ENCODE assay signal across 8 mouse cellular contexts in genomic region chr6:136554774-136555522, GRCm38 (mm10). TPM values are rescaled to one million over a fixed set of nuclear protein-coding genes. Genes with fewer than 3 reads are reported as not detected.
DNase-seq lines count a peak whose midpoint lies in the region; ATAC-seq and TF ChIP-seq lines count a peak whose summit lies in the region.

No protein-coding gene starts in this region.

- no peak for TF ChIP-seq CTCF in ES-Bruce4 (IDR thresholded peaks at IDR 0.05; ENCODE audit: low read depth, low read length)
- TF ChIP-seq CTCF in lung, postnatal 0 days (IDR thresholded peaks at IDR 0.05), result no peak
- no peak for TF ChIP-seq CTCF in small intestine, adult 2 months (IDR thresholded peaks at IDR 0.05; ENCODE audit: extremely low read depth, insufficient read length, insufficient replicate concordance, low read depth, low read length)

- H3K27ac ChIP-seq in ES-Bruce4 (ENCODE audit: insufficient read depth, low read length), result peak overlapping the region; percentile 94
- H3K27ac ChIP-seq in embryonic facial prominence, embryonic 10.5 days (replicated peaks), result peak overlapping the region; percentile 81
- H3K27ac ChIP-seq in hindbrain, embryonic 13.5 days, result peak overlapping the region; percentile 83
- peak overlapping the region; percentile 22; the same call in 1 of the 2 replicates for H3K27ac ChIP-seq in lung, postnatal 0 days (ENCODE audit: low read length)
- H3K27ac ChIP-seq in small intestine, adult 2 months (ENCODE audit: insufficient read depth, low read depth, low read length), result peak overlapping the region; percentile 57

- peaks cover 4% of the 10 kb centered on the region for H3K36me3 ChIP-seq in ES-Bruce4 (ENCODE audit: control insufficient read depth, insufficient read depth, low read length, poor library complexity, severe bottlenecking)
- peaks cover 23% of the 10 kb centered on the region for H3K36me3 ChIP-seq in embryonic facial prominence, embryonic 10.5 days (replicated peaks)
- peaks cover 4% of the 10 kb centered on the region for H3K36me3 ChIP-seq in hindbrain, embryonic 13.5 days
- H3K36me3 ChIP-seq in lung, postnatal 0 days (ENCODE audit: insufficient read depth, low read length), result peaks cover 4% of the 10 kb centered on the region; the same call in 1 of the 2 replicates
- H3K36me3 ChIP-seq in small intestine, adult 2 months (ENCODE audit: control insufficient read depth, insufficient read depth, low read length), result peaks cover 14% of the 10 kb centered on the region

- no peak for TF ChIP-seq EP300 in ES-Bruce4 (IDR thresholded peaks at IDR 0.05; ENCODE audit: insufficient read depth, low read depth, low read length)
- no peak for TF ChIP-seq EP300 in lung, postnatal 0 days (IDR thresholded peaks at IDR 0.05)

- 85% methylated on average over 7 of the region's 7 CpGs for WGBS in embryonic facial prominence, embryonic 10.5 days
- WGBS in hindbrain, embryonic 13.5 days, result 82% methylated on average over 7 of the region's 7 CpGs
- 70% methylated on average over 7 of the region's 7 CpGs for WGBS in lung, postnatal 0 days
- WGBS in small intestine, adult 2 months, result 84% methylated on average over 7 of the region's 7 CpGs

- ATAC-seq in hindbrain, embryonic 13.5 days (ENCODE audit: low FRiP score), result no peak
- peak; percentile 57 for ATAC-seq in lung, postnatal 0 days

- no peak overlapping the region for H3K4me2 ChIP-seq in hindbrain, embryonic 13.5 days
- peak overlapping the region; percentile 44 for H3K4me2 ChIP-seq in lung, postnatal 0 days (replicated peaks; ENCODE audit: low read depth, low read length)

- peak; percentile 55 for DNase-seq in adrenal gland, adult 2 months
- DNase-seq in adrenal gland, adult 18-20 months (ENCODE audit: low spot score in 2 of 2), result no peak
- peak; percentile 55 for DNase-seq in embryonic facial prominence, embryonic 10.5 days (ENCODE audit: low spot score)
- DNase-seq in lung, postnatal 0 days (ENCODE audit: low spot score), result peak; percentile 88
- DNase-seq in spleen, postnatal 14 days (ENCODE audit: low spot score in 2 of 2), result no peak

- no peak for TF ChIP-seq POLR2A in ES-Bruce4 (IDR thresholded peaks at IDR 0.05; ENCODE audit: insufficient read depth, low read length)
- no peak for TF ChIP-seq POLR2A in small intestine, adult 2 months (IDR thresholded peaks at IDR 0.05; ENCODE audit: low read depth, low read length)

- H3K4me1 ChIP-seq in ES-Bruce4 (ENCODE audit: control insufficient read depth, insufficient read depth, low read length), result peaks cover 3% of the 10 kb centered on the region
- peaks cover 12% of the 10 kb centered on the region for H3K4me1 ChIP-seq in embryonic facial prominence, embryonic 10.5 days
- H3K4me1 ChIP-seq in hindbrain, embryonic 13.5 days (replicated peaks), result peaks cover 28% of the 10 kb centered on the region
- peaks cover under 1% of the 10 kb centered on the region; the same call in 1 of the 2 replicates for H3K4me1 ChIP-seq in lung, postnatal 0 days (ENCODE audit: insufficient read depth, low read depth, low read length)
- peaks cover 5% of the 10 kb centered on the region for H3K4me1 ChIP-seq in small intestine, adult 2 months (ENCODE audit: control insufficient read depth, insufficient read depth, insufficient read length, low read length)

- no peaks in the 10 kb centered on the region for H3K9me3 ChIP-seq in ES-Bruce4 (replicated peaks; ENCODE audit: control insufficient read depth, insufficient read depth, low read length, poor library complexity, severe bottlenecking)
- H3K9me3 ChIP-seq in embryonic facial prominence, embryonic 10.5 days, result no peaks in the 10 kb centered on the region
- H3K9me3 ChIP-seq in hindbrain, embryonic 13.5 days, result no peaks in the 10 kb centered on the region
- H3K9me3 ChIP-seq in lung, postnatal 0 days (ENCODE audit: low read length), result no peaks in the 10 kb centered on the region

- H3K9ac ChIP-seq in ES-Bruce4 (ENCODE audit: low read depth, poor library complexity, severe bottlenecking), result peak overlapping the region; percentile 36
- H3K9ac ChIP-seq in hindbrain, embryonic 13.5 days, result no peak overlapping the region
- H3K9ac ChIP-seq in lung, postnatal 0 days (replicated peaks; ENCODE audit: low read depth), result no peak overlapping the region

- no peaks in the 10 kb centered on the region for H3K27me3 ChIP-seq in ES-Bruce4 (ENCODE audit: control insufficient read depth, insufficient read depth, low read length, poor library complexity, severe bottlenecking)
- H3K27me3 ChIP-seq in embryonic facial prominence, embryonic 10.5 days (replicated peaks; ENCODE audit: low read depth, poor library complexity, severe bottlenecking), result no peaks in the 10 kb centered on the region
- H3K27me3 ChIP-seq in hindbrain, embryonic 13.5 days, result no peaks in the 10 kb centered on the region
- H3K27me3 ChIP-seq in lung, postnatal 0 days (replicated peaks; ENCODE audit: insufficient read depth, low read length), result no peaks in the 10 kb centered on the region
- no peaks in the 10 kb centered on the region for H3K27me3 ChIP-seq in small intestine, adult 2 months (ENCODE audit: control insufficient read depth, insufficient read depth, low read length)

- H3K4me3 ChIP-seq in ES-Bruce4 (ENCODE audit: low read depth, low read length), result peak overlapping the region; percentile 29
- H3K4me3 ChIP-seq in embryonic facial prominence, embryonic 10.5 days, result no peak overlapping the region
- H3K4me3 ChIP-seq in hindbrain, embryonic 13.5 days, result no peak overlapping the region
- no peak overlapping the region; the same call in 1 of the 2 replicates for H3K4me3 ChIP-seq in lung, postnatal 0 days (ENCODE audit: low read depth, low read length)
- no peak overlapping the region for H3K4me3 ChIP-seq in small intestine, adult 2 months (ENCODE audit: low read depth, low read length)

RNA-seq across cellular contexts. Expression of gene Atf7ip, which starts 49.0 kb away (rescaled TPM):
- 10 to 100 TPM; 60.9 to 62.4 TPM for total RNA-seq in adrenal gland, adult 2 months (2021)
- polyA plus RNA-seq in adrenal gland, adult 2 months (2012; rRNA removed), result 16.4 and 21.6 TPM in 2 replicates
- 10 to 100 TPM; 34.9 to 50.4 TPM for total RNA-seq in adrenal gland, adult 18-20 months (2021)
- 110 and 114 TPM in 2 replicates for polyA plus RNA-seq in ES-Bruce4 (2011; ENCODE audit: insufficient read depth, insufficient read length, low read depth, missing spikeins)
- polyA plus RNA-seq in embryonic facial prominence, embryonic 10.5 days (2016; fragmentation: Nextera tagmentation; extraction: Ambion mirVana), result 48.0 and 50.9 TPM in 2 replicates
- polyA plus RNA-seq in hindbrain, embryonic 13.5 days (2015; fragmentation: Nextera tagmentation; extraction: Ambion mirVana), result 43.3 and 43.5 TPM in 2 replicates
- 13.9 and 14.9 TPM in 2 replicates for polyA plus RNA-seq in lung, postnatal 0 days (2015; fragmentation: Nextera tagmentation; extraction: Ambion mirVana)
- polyA plus RNA-seq in small intestine, adult 2 months (2012; rRNA removed), result 9.4 and 19.0 TPM in 2 replicates

Comparison
In these comparisons a context has a peak if more than half of its experiments do, and no peak if none do; other contexts are left out.
1. DNase-seq: peak in adrenal gland, adult 2 months (single experiment), embryonic facial prominence, embryonic 10.5 days (single experiment) and lung, postnatal 0 days (single experiment); none in adrenal gland, adult 18-20 months (0 of 2) and spleen, postnatal 14 days (0 of 2).
2. H3K27ac ChIP-seq: peak in every context shown above with its lines; median percentile 94 in ES-Bruce4; 83 in hindbrain, embryonic 13.5 days; 81 in embryonic facial prominence, embryonic 10.5 days; 57 in small intestine, adult 2 months; 22 in lung, postnatal 0 days.